Mouse (Mus musculus) kidney, postnatal 14 days (tissue): ENCODE results near the gene Frem2.

Source experiments
- DNase-seq: peaks from one replicate; pipeline ENCODE4 v3.0.0; 2022; ENCODE audit warnings: mixed read lengths

The Frem2 gene

GRCm38 (mm10) chr3:53620355-53620754 is 36.8 kb downstream of the Frem2 start:
- DNase-seq = no peak

- no peak for DNase-seq
Observed at GRCm38 (mm10) chr3:53611106-53611505, 46.0 kb downstream of the Frem2 start.

GRCm38 (mm10) chr3:53609851-53610250 is 47.3 kb downstream of the Frem2 start:
- no peak for DNase-seq

- no peak for DNase-seq
Observed at GRCm38 (mm10) chr3:53600140-53600539, 57.0 kb downstream of the Frem2 start.

- DNase-seq = no peak
Observed at GRCm38 (mm10) chr3:53599315-53599714, 57.8 kb downstream of the Frem2 start.

GRCm38 (mm10) chr3:53598153-53598800 is 58.9 kb downstream of the Frem2 start:
- DNase-seq = peak; percentile 54

GRCm38 (mm10) chr3:53594471-53594870 is 62.7 kb downstream of the Frem2 start:
- DNase-seq = no peak

GRCm38 (mm10) chr3:53593718-53594117 is 63.4 kb downstream of the Frem2 start:
- DNase-seq = no peak

- DNase-seq = peak; percentile 12
Observed at GRCm38 (mm10) chr3:53592036-53592435, 65.1 kb downstream of the Frem2 start.

GRCm38 (mm10) chr3:53590139-53590621 is 67.0 kb downstream of the Frem2 start:
- DNase-seq = peak; percentile 78

- no peak for DNase-seq
Observed at GRCm38 (mm10) chr3:53583248-53583647, 73.9 kb downstream of the Frem2 start.

GRCm38 (mm10) chr3:53580596-53581254 is 76.4 kb downstream of the Frem2 start:
- DNase-seq = no peak

GRCm38 (mm10) chr3:53579121-53579704 is 77.9 kb downstream of the Frem2 start:
- no peak for DNase-seq

- no peak for DNase-seq
Observed at GRCm38 (mm10) chr3:53576320-53577116, 80.6 kb downstream of the Frem2 start.

- DNase-seq = no peak
Observed at GRCm38 (mm10) chr3:53574123-53574522, 83.0 kb downstream of the Frem2 start.

GRCm38 (mm10) chr3:53571663-53572062 is 85.5 kb downstream of the Frem2 start:
- no peak for DNase-seq

- DNase-seq = peak; percentile 70
Observed at GRCm38 (mm10) chr3:53564521-53564920, 92.6 kb downstream of the Frem2 start.

- peak; percentile 54 for DNase-seq
Observed at GRCm38 (mm10) chr3:53563746-53564145, 93.4 kb downstream of the Frem2 start.

- no peak for DNase-seq
Observed at GRCm38 (mm10) chr3:53561813-53562212, 95.3 kb downstream of the Frem2 start.

- peak; percentile 9 for DNase-seq
Observed at GRCm38 (mm10) chr3:53559056-53559455, 98.1 kb downstream of the Frem2 start.

GRCm38 (mm10) chr3:53558230-53558629 is 98.9 kb downstream of the Frem2 start:
- no peak for DNase-seq

- DNase-seq = no peak
Observed at GRCm38 (mm10) chr3:53557388-53558214, 99.6 kb downstream of the Frem2 start.
